Mouse (Mus musculus) retina, postnatal 7 days (tissue): ENCODE data around the gene Pfdn6.

ENCODE experiments used
- DNase-seq: peaks from one replicate; pipeline ENCODE4 v3.0.0-alpha.2; 2012; ENCODE audit warnings: low read depth, low spot score

Pfdn6 gene

GRCm38 (mm10) chr17:33940206-33940805 is at the start of gene Pfdn6, which contains the start of gene Wdr46:
Gene Pfdn6 (minus strand): TSS chr17:33940343.
Gene Wdr46 (plus strand): TSS chr17:33940660.
- peak; percentile 88 for DNase-seq

- peak; percentile 45 for DNase-seq
These were observed 42.0 kb upstream of the Pfdn6 start for GRCm38 (mm10) chr17:33982136-33982535.

DNA sequence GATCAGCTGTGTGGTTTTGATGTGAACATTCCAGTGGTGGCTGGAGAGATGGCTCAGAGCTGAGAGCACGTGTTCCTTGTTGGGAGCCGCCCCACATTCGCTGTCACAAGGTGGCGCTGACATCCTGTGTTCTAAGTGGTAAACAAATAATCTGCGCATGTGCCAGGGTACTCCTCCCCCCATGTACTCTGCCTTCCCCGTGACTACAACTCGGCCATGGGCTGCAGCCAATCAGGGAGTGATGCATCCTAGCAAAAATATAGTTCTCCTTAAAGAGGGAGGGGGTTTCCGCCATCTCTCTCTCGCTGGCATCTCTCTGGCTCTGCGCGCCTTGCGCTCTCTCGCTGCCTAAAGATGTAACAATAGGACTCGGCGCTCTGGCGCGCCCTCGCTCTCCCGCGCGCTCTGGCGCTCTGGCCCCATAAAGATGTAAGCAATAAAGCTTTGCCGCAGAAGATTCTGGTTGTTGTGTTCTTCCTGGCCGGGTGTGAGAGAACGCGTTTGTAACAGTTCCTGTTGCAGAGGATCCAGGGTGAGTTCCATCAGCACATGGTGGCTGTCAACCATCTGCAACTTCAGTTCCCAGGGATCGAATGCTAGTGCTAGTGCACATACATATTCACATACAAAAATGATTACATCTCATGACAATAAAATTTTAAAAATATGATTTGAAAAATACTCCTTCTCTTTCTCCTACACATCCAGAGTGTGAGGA is 41.2 kb upstream of the Pfdn6 start:
- DNase-seq, result peak; percentile 88

DNA sequence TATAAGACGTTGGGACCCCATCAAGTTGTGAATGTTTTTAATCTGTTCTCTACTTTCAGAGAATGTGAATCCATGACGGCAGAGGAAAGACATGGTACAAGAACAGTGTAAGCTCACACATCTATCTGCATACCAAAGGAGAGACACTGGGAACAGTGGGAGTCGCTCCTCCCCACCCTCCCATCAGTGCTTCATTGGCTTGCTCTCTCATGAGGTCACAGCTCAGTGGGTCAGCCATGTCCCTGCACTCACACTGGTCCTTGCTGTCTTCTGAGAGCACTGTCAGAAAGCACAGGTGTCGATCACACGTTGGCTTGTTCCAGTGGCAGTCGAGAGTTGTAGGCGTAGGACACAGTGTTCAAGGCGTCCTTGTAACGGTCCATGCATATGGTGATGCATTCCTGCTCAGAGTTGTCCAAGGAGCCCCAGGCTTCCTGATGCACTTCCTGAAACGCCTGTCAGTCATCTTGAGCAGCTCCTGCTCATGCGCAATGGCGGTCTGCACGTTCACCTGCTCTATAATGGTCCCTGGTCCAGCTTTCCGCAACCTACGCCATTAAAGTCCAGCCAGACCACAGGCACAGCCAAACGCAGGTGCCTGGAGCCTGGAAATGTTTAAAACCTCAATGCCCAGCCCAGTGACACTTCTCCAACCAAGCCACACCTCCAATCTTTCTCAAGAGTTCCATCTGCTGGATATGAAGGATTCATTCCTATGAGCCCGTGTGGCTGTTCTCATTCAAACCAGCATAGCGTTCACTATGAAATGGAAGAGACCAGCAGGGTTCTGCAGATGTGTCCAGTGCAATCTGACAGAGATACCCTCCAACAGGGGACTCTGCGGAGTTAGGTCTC is 40.3 kb upstream of the Pfdn6 start:
- no peak for DNase-seq

- no peak for DNase-seq
These were observed 39.4 kb upstream of the Pfdn6 start for GRCm38 (mm10) chr17:33979512-33980050.

- DNase-seq, result peak; percentile 63
These were observed 38.5 kb upstream of the Pfdn6 start for GRCm38 (mm10) chr17:33978631-33979031.

DNA sequence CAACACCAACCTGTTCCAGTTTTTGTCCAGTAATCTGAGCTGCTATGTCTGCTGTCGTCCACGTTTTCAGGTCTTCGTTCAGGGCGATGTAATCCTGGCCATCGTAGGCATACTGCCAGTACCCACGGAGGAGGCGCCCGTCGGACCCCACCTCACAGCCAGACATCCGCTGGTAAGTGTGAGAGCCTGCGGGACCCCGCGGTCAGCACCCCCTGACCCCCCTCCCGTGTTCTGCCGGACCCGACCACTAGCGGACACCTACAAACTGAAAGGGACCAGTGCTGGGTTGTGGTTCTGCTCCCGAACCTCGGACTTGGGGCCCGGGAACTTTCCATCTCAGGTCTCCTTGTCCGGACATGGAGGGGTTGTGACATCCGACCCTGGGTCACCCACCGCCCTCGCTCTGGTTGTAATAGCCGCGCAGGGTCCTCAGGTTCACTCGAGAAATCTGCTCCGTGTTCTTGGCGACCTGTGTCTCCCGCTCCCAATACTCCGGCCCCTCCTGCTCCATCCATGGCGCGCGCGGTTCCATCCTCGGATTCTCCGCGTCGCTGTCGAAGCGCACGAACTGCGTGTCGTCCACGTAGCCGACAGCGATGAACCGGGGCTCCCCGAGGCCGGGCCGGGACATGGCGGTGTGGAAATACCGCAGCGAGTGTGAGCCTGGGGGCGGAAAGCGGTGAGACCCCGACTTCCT is 37.9 kb upstream of the Pfdn6 start:
- DNase-seq, result no peak

DNA sequence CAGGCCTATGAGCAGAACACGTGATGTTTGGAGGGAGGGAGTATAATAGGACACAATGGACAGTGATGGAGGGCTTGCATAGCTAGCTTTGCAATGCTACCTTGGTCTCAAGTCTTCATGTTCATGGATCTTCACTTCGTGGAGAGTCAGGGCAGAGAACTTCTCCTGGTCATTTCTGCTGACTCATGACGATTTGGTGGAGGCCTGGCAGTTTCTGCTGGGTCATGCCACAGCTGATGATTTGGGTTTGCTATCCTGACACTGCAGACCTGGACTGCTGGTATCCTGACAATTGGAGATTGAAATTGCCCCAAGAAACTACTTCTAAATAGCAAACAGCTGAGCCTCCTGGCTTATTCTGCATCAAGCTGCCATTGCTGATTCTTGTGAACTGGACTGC is 33.4 kb upstream of the Pfdn6 start:
- DNase-seq, result no peak

DNA sequence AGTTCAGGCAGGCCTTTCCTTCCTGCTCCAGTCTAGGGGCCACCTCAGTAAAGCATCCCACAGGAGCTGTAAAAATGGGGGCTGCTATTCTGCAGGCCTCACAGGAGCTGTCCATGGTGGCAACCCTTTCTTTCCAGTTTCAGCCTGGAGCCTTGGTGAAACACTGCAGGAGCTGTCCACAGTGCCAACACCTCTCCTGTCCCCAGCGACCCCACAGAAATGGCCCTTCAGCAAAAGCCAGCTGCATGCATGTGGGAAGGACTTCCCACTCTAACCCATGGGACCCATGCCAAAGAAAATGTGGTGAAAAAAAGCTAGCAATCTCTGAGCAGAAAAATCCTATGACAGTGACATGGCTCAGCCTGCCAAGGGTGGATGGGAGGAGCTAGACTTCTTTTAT is 32.5 kb upstream of the Pfdn6 start:
- no peak for DNase-seq

DNA sequence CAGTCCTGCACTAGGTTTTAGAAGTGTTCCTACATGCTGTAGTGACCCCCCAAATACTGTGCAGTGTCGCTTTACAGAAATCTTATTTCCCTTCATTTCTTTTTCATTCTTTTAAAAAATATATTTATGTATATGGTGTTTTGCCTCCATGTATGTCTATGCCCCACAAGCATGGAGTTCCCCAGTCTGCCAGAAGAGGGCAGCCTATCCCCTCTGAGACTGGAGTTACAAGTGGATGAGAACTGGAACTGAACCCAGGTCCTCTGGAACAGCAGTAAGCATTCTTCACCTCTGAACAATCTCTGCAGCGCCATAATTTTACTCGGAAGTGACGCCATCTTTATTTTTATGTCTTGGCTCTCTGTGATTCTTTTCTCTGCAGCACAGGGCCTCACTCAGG is 29.3 kb upstream of the Pfdn6 start:
- no peak for DNase-seq

- peak; percentile 63 for DNase-seq
These were observed 28.8 kb upstream of the Pfdn6 start for GRCm38 (mm10) chr17:33968927-33969326.

- DNase-seq, result peak; percentile 82
These were observed 28.3 kb upstream of the Pfdn6 start for GRCm38 (mm10) chr17:33968489-33968888.

DNA sequence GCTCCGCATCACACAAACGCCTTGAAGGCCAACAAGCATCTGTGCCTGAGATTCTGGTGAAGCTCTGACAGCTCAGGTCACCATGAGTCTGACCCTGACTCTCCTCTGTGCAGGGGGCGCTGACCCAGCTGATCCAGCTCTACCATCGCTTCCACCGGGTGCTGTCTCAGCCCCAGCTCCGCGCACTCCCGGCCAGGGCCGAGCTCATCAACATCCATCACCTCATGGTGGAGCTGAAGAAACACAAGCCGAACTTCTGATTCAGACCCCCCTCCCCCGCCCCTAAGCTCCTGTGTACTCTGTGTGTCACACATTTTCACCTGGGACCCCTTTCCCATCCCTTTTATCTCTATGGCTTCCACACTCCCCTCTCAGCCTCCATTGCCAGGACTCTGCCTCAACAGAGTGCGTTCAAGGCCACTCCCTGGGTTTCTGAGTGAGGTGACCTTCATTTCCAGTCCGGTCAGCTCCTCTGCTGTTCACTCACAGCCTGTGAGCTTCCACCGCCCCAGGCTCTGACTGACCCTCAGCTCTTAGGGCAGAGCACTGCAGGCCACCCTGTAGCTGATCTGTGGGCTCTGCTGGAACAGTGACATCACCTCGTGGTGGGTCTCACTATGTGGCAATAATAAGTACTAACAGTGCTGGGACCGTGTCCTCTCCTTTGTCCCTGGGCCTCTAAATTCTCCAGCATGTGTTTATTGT is 25.9 kb upstream of the Pfdn6 start:
- no peak for DNase-seq

DNA sequence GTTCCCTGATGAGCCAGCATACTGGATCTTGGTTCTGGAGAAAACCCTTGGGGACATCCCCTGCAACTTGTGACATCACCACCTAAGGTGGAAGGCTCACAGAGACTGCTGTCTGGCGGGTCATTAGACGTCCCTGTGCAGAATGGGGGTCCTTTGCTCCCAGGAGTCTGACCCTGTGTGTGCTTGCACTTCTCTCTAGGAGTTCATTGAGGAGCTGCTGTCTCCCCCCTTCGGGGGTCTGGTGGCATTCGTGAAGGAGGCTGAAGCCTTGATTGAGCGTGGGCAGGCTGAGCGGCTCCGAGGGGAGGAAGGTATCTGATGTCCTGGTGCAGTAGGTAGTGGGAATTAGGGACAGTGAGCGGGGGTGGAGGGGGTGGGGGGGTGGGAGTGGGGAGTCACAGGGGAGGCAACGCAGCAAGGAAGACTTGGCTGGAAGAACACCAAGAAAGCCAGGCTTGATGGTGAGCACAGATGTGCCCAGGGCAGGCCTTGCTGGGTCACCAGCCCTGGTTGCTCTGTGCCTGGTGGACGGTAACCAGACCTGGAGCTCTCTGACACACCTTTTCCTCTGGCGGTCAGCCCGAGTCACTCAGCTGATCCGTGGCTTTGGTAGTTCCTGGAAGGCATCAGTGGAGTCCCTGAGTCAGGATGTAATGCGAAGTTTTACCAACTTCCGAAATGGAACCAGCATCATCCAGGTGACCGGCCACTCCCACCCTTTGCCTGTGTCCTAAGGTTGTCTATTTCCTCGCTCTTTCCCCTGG is 25.1 kb upstream of the Pfdn6 start:
- DNase-seq, result no peak

- no peak for DNase-seq
These were observed 22.7 kb upstream of the Pfdn6 start for GRCm38 (mm10) chr17:33962876-33963275.

GRCm38 (mm10) chr17:33959948-33960347 is 19.8 kb upstream of the Pfdn6 start:
- DNase-seq, result no peak

- no peak for DNase-seq
These were observed 19.0 kb upstream of the Pfdn6 start for GRCm38 (mm10) chr17:33959135-33959534.

- DNase-seq, result no peak
These were observed 18.3 kb upstream of the Pfdn6 start for GRCm38 (mm10) chr17:33958451-33958850.

GRCm38 (mm10) chr17:33957493-33957892 is 17.4 kb upstream of the Pfdn6 start:
- DNase-seq, result no peak

DNA sequence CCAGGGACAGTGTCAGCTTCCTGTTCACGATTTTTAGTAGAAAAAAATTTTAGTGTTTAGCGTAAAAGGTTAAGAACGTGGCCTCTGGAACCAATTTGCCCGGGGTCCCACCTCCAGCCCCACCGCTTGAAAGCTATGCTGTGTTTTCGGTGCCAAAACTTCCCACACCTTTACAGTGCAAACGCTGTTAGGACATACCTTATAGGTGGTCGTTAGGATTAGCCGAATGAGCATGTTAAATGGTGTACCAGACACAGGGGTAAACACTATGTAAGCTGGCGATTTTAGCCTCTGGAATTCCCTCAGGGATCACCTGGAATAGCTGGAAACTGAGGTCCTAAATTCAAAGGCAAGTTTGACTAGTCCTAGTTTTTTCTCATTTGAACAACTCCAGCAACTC is 16.2 kb upstream of the Pfdn6 start:
- DNase-seq, result no peak
